Mouse (Mus musculus) MEL-GATA-1-ER (cell line): ENCODE data around the gene Galnt16.

Experiments
- DNase-seq: peaks from one replicate; pipeline ENCODE4 v3.0.0-alpha.2; 2012; ENCODE audit warnings: low read depth; ENCODE audit errors: extremely low read depth

The Galnt16 gene

GRCm38 (mm10) chr12:80517977-80518376 lies at the start of gene Galnt16:
Gene Galnt16, plus strand, starts transcription at chr12:80518277.
- DNase-seq, result no peak

- no peak for DNase-seq
These were observed 47.9 kb upstream of the Galnt16 start for GRCm38 (mm10) chr12:80470206-80470605.

- no peak for DNase-seq
These were observed 46.2 kb upstream of the Galnt16 start for GRCm38 (mm10) chr12:80471926-80472325.

- peak; percentile 22 for DNase-seq
These were observed 44.3 kb upstream of the Galnt16 start for GRCm38 (mm10) chr12:80473731-80474130.

GRCm38 (mm10) chr12:80479986-80480385 lies 38.1 kb upstream of the Galnt16 start:
- DNase-seq, result no peak

GRCm38 (mm10) chr12:80483397-80483796 lies 34.7 kb upstream of the Galnt16 start:
- DNase-seq, result no peak

GRCm38 (mm10) chr12:80493311-80493710 lies 24.8 kb upstream of the Galnt16 start:
- no peak for DNase-seq

- no peak for DNase-seq
These were observed 22.4 kb upstream of the Galnt16 start for GRCm38 (mm10) chr12:80495691-80496090.

GRCm38 (mm10) chr12:80498356-80498755 lies 19.7 kb upstream of the Galnt16 start:
- no peak for DNase-seq

- DNase-seq, result no peak
These were observed 17.6 kb upstream of the Galnt16 start for GRCm38 (mm10) chr12:80500506-80500905.

- DNase-seq, result no peak
These were observed 13.4 kb upstream of the Galnt16 start for GRCm38 (mm10) chr12:80504718-80505117.

- no peak for DNase-seq
These were observed 10.9 kb upstream of the Galnt16 start for GRCm38 (mm10) chr12:80507041-80507745.

- DNase-seq, result no peak
These were observed 298 bp downstream of the Galnt16 start for GRCm38 (mm10) chr12:80518393-80518756.

- no peak for DNase-seq
These were observed 912 bp downstream of the Galnt16 start for GRCm38 (mm10) chr12:80518757-80519620.

- DNase-seq, result no peak
These were observed 1.7 kb downstream of the Galnt16 start for GRCm38 (mm10) chr12:80519621-80520332.

GRCm38 (mm10) chr12:80522006-80522405 lies 3.9 kb downstream of the Galnt16 start:
- no peak for DNase-seq

- DNase-seq, result no peak
These were observed 6.3 kb downstream of the Galnt16 start for GRCm38 (mm10) chr12:80524276-80524921.

GRCm38 (mm10) chr12:80525513-80525912 lies 7.4 kb downstream of the Galnt16 start:
- no peak for DNase-seq

GRCm38 (mm10) chr12:80526511-80526910 lies 8.4 kb downstream of the Galnt16 start:
- DNase-seq, result no peak

GRCm38 (mm10) chr12:80527727-80528389 lies 9.8 kb downstream of the Galnt16 start:
- no peak for DNase-seq

GRCm38 (mm10) chr12:80530052-80530451 lies 12.0 kb downstream of the Galnt16 start:
- DNase-seq, result no peak
